Mouse (Mus musculus) megakaryocyte, adult 5-6 weeks (primary cell): Measurements from ENCODE around the gene Olfr576. TPM values are rescaled to one million over a fixed set of nuclear protein-coding genes. Genes with fewer than 3 reads are reported as not detected.

Experiments used
- ATAC-seq: 2 replicates; pipeline ENCODE4 v1.8.0; 2016; ENCODE audit warnings: mild to moderate bottlenecking, inconsistent platforms; ENCODE audit not compliant: poor library complexity, severe bottlenecking
- total RNA-seq, 2 experiments: library from RNA; stranded (forward) in 1 of 2; stranded (reverse) in 1 of 2; fragments of 153-499, 151-499 nt in 1 of 2; fragments of 221-1000, 200-1000 nt in 1 of 2; gene quantifications; 2 replicates each; pipeline versions ENCODE4 v1.2.3 to v1.2.4; 2015 to 2017

Olfr576 gene
- total RNA-seq (2015) (not detected in 2 replicates), total RNA-seq (2017) (not detected in 2 replicates)

GRCm38 (mm10) chr7:102962360-102962759, at the start of gene Olfr576:
Gene Olfr576 (plus strand): TSS chr7:102962660.
- no peak for ATAC-seq

GRCm38 (mm10) chr7:102915261-102915660, 47.2 kb upstream of the Olfr576 start:
- ATAC-seq: no peak

GRCm38 (mm10) chr7:102916405-102916804, 46.1 kb upstream of the Olfr576 start:
- ATAC-seq: no peak

- ATAC-seq: no peak
Observed at GRCm38 (mm10) chr7:102917032-102917875, 45.2 kb upstream of the Olfr576 start, which contains the start of gene Olfr571. Gene Olfr571 (minus strand): TSS chr7:102917536.

- peak; percentile 51; the same call in 1 of the 2 replicates for ATAC-seq
Observed at GRCm38 (mm10) chr7:102919632-102920031, 42.8 kb upstream of the Olfr576 start.

GRCm38 (mm10) chr7:102924109-102924508, 38.4 kb upstream of the Olfr576 start, which contains the start of gene Olfr572:
Gene Olfr572 (plus strand): TSS chr7:102924409.
- no peak for ATAC-seq

- ATAC-seq: peak; percentile 69
Observed at GRCm38 (mm10) chr7:102927105-102927504, 35.4 kb upstream of the Olfr576 start.

- no peak for ATAC-seq
Observed at GRCm38 (mm10) chr7:102942475-102942874, 20.0 kb upstream of the Olfr576 start, which contains the start of gene Olfr573-ps1. Gene Olfr573-ps1 (minus strand): TSS chr7:102942575.

- no peak for ATAC-seq
Observed at GRCm38 (mm10) chr7:102943417-102943816, 19.0 kb upstream of the Olfr576 start.

GRCm38 (mm10) chr7:102948167-102948566, 14.3 kb upstream of the Olfr576 start, which contains the start of gene Olfr574:
Gene Olfr574 (plus strand): TSS chr7:102948467.
- ATAC-seq: no peak

- ATAC-seq: no peak
Observed at GRCm38 (mm10) chr7:102950732-102951131, 11.7 kb upstream of the Olfr576 start.

- ATAC-seq: no peak
Observed at GRCm38 (mm10) chr7:102958137-102958536, 4.3 kb upstream of the Olfr576 start.

GRCm38 (mm10) chr7:102958593-102958992, 3.9 kb upstream of the Olfr576 start, which contains the start of gene Olfr575:
Gene Olfr575 (minus strand): TSS chr7:102958775.
- ATAC-seq: no peak

- no peak for ATAC-seq
Observed at GRCm38 (mm10) chr7:102974399-102974798, 11.9 kb downstream of the Olfr576 start.

- no peak for ATAC-seq
Observed at GRCm38 (mm10) chr7:102975843-102976242, 13.4 kb downstream of the Olfr576 start, which contains the start of gene Olfr577. Gene Olfr577 (minus strand): TSS chr7:102975943.

- ATAC-seq: no peak
Observed at GRCm38 (mm10) chr7:102989224-102989623, 26.8 kb downstream of the Olfr576 start, which contains the start of gene Olfr578. Gene Olfr578 (minus strand): TSS chr7:102989324.

Other genes with a start within 250 kb of the Olfr576 start
- gene Olfr33, start 243.6 kb upstream of the Olfr576 start, total RNA-seq (2015): not detected in 2 replicates
- not detected in 2 replicates for gene Olfr33, start 243.6 kb upstream of the Olfr576 start, total RNA-seq (2017)
- gene Olfr559, start 235.2 kb upstream of the Olfr576 start, total RNA-seq (2015): not detected in 2 replicates
- not detected in 2 replicates for gene Olfr559, start 235.2 kb upstream of the Olfr576 start, total RNA-seq (2017)
- not detected in 2 replicates for gene Olfr560, start 203.3 kb upstream of the Olfr576 start, total RNA-seq (2015)
- not detected in 2 replicates for gene Olfr560, start 203.3 kb upstream of the Olfr576 start, total RNA-seq (2017)
- gene Olfr78, start 203.2 kb upstream of the Olfr576 start, total RNA-seq (2015): not detected in 2 replicates
- gene Olfr78, start 203.2 kb upstream of the Olfr576 start, total RNA-seq (2017): not detected in 2 replicates
- not detected in 2 replicates for gene Olfr561, start 191.4 kb upstream of the Olfr576 start, total RNA-seq (2015)
- not detected in 2 replicates for gene Olfr561, start 191.4 kb upstream of the Olfr576 start, total RNA-seq (2017)
- gene Olfr564, start 159.2 kb upstream of the Olfr576 start, total RNA-seq (2015): not detected in 2 replicates
- not detected in 2 replicates for gene Olfr564, start 159.2 kb upstream of the Olfr576 start, total RNA-seq (2017)
- not detected in 2 replicates for gene Olfr566, start 103.9 kb upstream of the Olfr576 start, total RNA-seq (2015)
- gene Olfr566, start 103.9 kb upstream of the Olfr576 start, total RNA-seq (2017): not detected in 2 replicates
- gene Olfr568, start 85.5 kb upstream of the Olfr576 start, total RNA-seq (2015): not detected in 2 replicates
- not detected in 2 replicates for gene Olfr568, start 85.5 kb upstream of the Olfr576 start, total RNA-seq (2017)
- not detected in 2 replicates for gene Olfr569, start 71.8 kb upstream of the Olfr576 start, total RNA-seq (2015)
- not detected in 2 replicates for gene Olfr569, start 71.8 kb upstream of the Olfr576 start, total RNA-seq (2017)
- gene Olfr570, start 68.1 kb upstream of the Olfr576 start, total RNA-seq (2015): not detected in 2 replicates
- not detected in 2 replicates for gene Olfr570, start 68.1 kb upstream of the Olfr576 start, total RNA-seq (2017)
- gene Olfr571, start 45.1 kb upstream of the Olfr576 start, total RNA-seq (2015): not detected in 2 replicates
- gene Olfr571, start 45.1 kb upstream of the Olfr576 start, total RNA-seq (2017): not detected in 2 replicates
- not detected in 2 replicates for gene Olfr572, start 38.3 kb upstream of the Olfr576 start, total RNA-seq (2015)
- not detected in 2 replicates for gene Olfr572, start 38.3 kb upstream of the Olfr576 start, total RNA-seq (2017)
- gene Olfr573-ps1, start 20.1 kb upstream of the Olfr576 start, total RNA-seq (2015): not detected in 2 replicates
- gene Olfr573-ps1, start 20.1 kb upstream of the Olfr576 start, total RNA-seq (2017): not detected in 2 replicates
- gene Olfr574, start 14.2 kb upstream of the Olfr576 start, total RNA-seq (2015): not detected in 2 replicates
- not detected in 2 replicates for gene Olfr574, start 14.2 kb upstream of the Olfr576 start, total RNA-seq (2017)
- gene Olfr575, start 3.9 kb upstream of the Olfr576 start, total RNA-seq (2015): not detected in 2 replicates
- not detected in 2 replicates for gene Olfr575, start 3.9 kb upstream of the Olfr576 start, total RNA-seq (2017)
- not detected in 2 replicates for gene Olfr577, start 13.3 kb downstream of the Olfr576 start, total RNA-seq (2015)
- not detected in 2 replicates for gene Olfr577, start 13.3 kb downstream of the Olfr576 start, total RNA-seq (2017)
- gene Olfr578, start 26.7 kb downstream of the Olfr576 start, total RNA-seq (2015): not detected in 2 replicates
- not detected in 2 replicates for gene Olfr578, start 26.7 kb downstream of the Olfr576 start, total RNA-seq (2017)
- gene Olfr582, start 75.4 kb downstream of the Olfr576 start, total RNA-seq (2015): not detected in 2 replicates
- not detected in 2 replicates for gene Olfr582, start 75.4 kb downstream of the Olfr576 start, total RNA-seq (2017)
- not detected in 2 replicates for gene Olfr583, start 88.6 kb downstream of the Olfr576 start, total RNA-seq (2015)
- not detected in 2 replicates for gene Olfr583, start 88.6 kb downstream of the Olfr576 start, total RNA-seq (2017)
- gene Olfr584, start 119.2 kb downstream of the Olfr576 start, total RNA-seq (2015): not detected in 2 replicates
- gene Olfr584, start 119.2 kb downstream of the Olfr576 start, total RNA-seq (2017): not detected in 2 replicates
- not detected in 2 replicates for gene Olfr585, start 135.1 kb downstream of the Olfr576 start, total RNA-seq (2015)
- gene Olfr585, start 135.1 kb downstream of the Olfr576 start, total RNA-seq (2017): not detected in 2 replicates
- not detected in 2 replicates for gene Olfr586, start 163.0 kb downstream of the Olfr576 start, total RNA-seq (2015)
- gene Olfr586, start 163.0 kb downstream of the Olfr576 start, total RNA-seq (2017): not detected in 2 replicates
- gene Olfr588-ps1, start 178.2 kb downstream of the Olfr576 start, total RNA-seq (2015): not detected in 2 replicates
- not detected in 2 replicates for gene Olfr588-ps1, start 178.2 kb downstream of the Olfr576 start, total RNA-seq (2017)
- gene Olfr589, start 193.7 kb downstream of the Olfr576 start, total RNA-seq (2015): not detected in 2 replicates
- gene Olfr589, start 193.7 kb downstream of the Olfr576 start, total RNA-seq (2017): not detected in 2 replicates
- not detected in 2 replicates for gene Olfr591, start 215.7 kb downstream of the Olfr576 start, total RNA-seq (2015)
- gene Olfr591, start 215.7 kb downstream of the Olfr576 start, total RNA-seq (2017): not detected in 2 replicates
- gene Olfr592, start 222.1 kb downstream of the Olfr576 start, total RNA-seq (2015): not detected in 2 replicates
- not detected in 2 replicates for gene Olfr592, start 222.1 kb downstream of the Olfr576 start, total RNA-seq (2017)
- gene Olfr593, start 249.2 kb downstream of the Olfr576 start, total RNA-seq (2015): not detected in 2 replicates
- gene Olfr593, start 249.2 kb downstream of the Olfr576 start, total RNA-seq (2017): not detected in 2 replicates